Mouse (Mus musculus): ENCODE measurements around the gene Enpp1.

DNA sequence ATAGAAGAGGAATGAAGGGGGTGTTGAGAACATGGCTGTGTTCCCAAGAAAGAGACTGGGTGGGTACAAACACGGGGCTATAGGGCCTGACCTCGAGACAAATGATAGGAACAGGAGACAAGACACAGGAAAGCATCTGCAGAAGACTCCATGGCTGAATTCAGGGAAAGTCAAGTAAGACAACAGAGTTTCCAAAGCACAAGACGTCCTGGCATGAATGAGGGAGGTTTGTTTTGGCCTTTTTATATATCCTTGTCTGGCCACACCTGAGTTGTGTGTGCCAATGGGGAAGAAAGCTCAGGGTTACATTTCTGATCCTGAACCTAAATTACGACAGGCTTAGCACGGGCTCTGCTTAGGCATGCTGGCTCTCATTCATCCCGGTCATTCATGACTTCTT, 4.2 kb downstream of the Enpp1 start:
- TF ChIP-seq POLR2A (IDR thresholded peaks at IDR 0.05; ENCODE audit: borderline replicate concordance, extremely low read depth, low read depth, low read length) = no peak
- no peak for TF ChIP-seq CTCF (IDR thresholded peaks at IDR 0.05; ENCODE audit: insufficient read depth, low read length)
